Mouse (Mus musculus): ENCODE results near the gene Gtf3a. TPM values are rescaled to one million over a fixed set of nuclear protein-coding genes. Genes with fewer than 3 reads are reported as not detected.

Gene Gtf3a
- polyA plus RNA-seq, 1 experiment from 2014 or later = 99.7 TPM

Other genes starting within 250 kb of the Gtf3a start
- 9.6 and 10.5 TPM in 2 replicates for gene Usp12, start 153.7 kb upstream of the Gtf3a start, polyA plus RNA-seq (2014; fragmentation: Nextera tagmentation; extraction: Ambion mirVana)
- gene Rpl21, start 115.8 kb upstream of the Gtf3a start, polyA plus RNA-seq (2014; fragmentation: Nextera tagmentation; extraction: Ambion mirVana) = 391 and 517 TPM in 2 replicates
- gene Rasl11a, start 103.6 kb upstream of the Gtf3a start, polyA plus RNA-seq (2014; fragmentation: Nextera tagmentation; extraction: Ambion mirVana) = 6.4 and 8.6 TPM in 2 replicates
- gene Mtif3, start 15.1 kb downstream of the Gtf3a start, polyA plus RNA-seq (2014; fragmentation: Nextera tagmentation; extraction: Ambion mirVana) = 27.1 and 34.4 TPM in 2 replicates
- 8.1 and 10.9 TPM in 2 replicates for gene Lnx2, start 127.9 kb downstream of the Gtf3a start, polyA plus RNA-seq (2014; fragmentation: Nextera tagmentation; extraction: Ambion mirVana)
- gene Polr1d, start 128.4 kb downstream of the Gtf3a start, polyA plus RNA-seq (2014; fragmentation: Nextera tagmentation; extraction: Ambion mirVana) = 121 and 135 TPM in 2 replicates
- gene Gsx1, start 240.0 kb downstream of the Gtf3a start, polyA plus RNA-seq (2014; fragmentation: Nextera tagmentation; extraction: Ambion mirVana) = 2.3 and 3.0 TPM in 2 replicates